Mouse (Mus musculus) gonadal fat pad, adult 2 months (tissue): Measurements from ENCODE around the gene Fasn. TPM values are rescaled to one million over a fixed set of nuclear protein-coding genes. Genes with fewer than 3 reads are reported as not detected.
"Not testable (repeated sequence)": the region's sequence is repeated elsewhere in the genome, so short reads cannot be mapped to it uniquely, and the experiment has no call there.

ENCODE experiments used
- DNase-seq: peaks from one replicate; pipeline ENCODE4 v3.0.0-alpha.2; 2012; ENCODE audit warnings: low read depth
- polyA plus RNA-seq: library from polyadenylated mRNA; depleted of rRNA; stranded (reverse); fragments of >200 nt; gene quantifications from 2 replicates; pipeline ENCODE4 v1.2.3, GENCODE M21; 2012; rRNA removed

Fasn gene
- polyA plus RNA-seq, result 2,531 and 4,379 TPM in 2 replicates

GRCm38 (mm10) chr11:120823956-120824786 lies at the start of gene Fasn:
Gene Fasn, minus strand, starts transcription at chr11:120824547.
- no peak for DNase-seq

GRCm38 (mm10) chr11:120873206-120873605 lies 48.9 kb upstream of the Fasn start:
- DNase-seq, result no peak

- no peak for DNase-seq
Observed at GRCm38 (mm10) chr11:120871521-120871920, 47.2 kb upstream of the Fasn start.

GRCm38 (mm10) chr11:120865816-120866215 lies 41.5 kb upstream of the Fasn start:
- no peak for DNase-seq

GRCm38 (mm10) chr11:120862819-120863218 lies 38.5 kb upstream of the Fasn start:
- DNase-seq, result no peak

GRCm38 (mm10) chr11:120855938-120856337 lies 31.6 kb upstream of the Fasn start:
- not testable (repeated sequence) for DNase-seq

GRCm38 (mm10) chr11:120853788-120854187 lies 29.4 kb upstream of the Fasn start:
- no peak for DNase-seq

GRCm38 (mm10) chr11:120853158-120853557 lies 28.8 kb upstream of the Fasn start:
- peak; percentile 89 for DNase-seq

GRCm38 (mm10) chr11:120852083-120852935 lies 28.0 kb upstream of the Fasn start:
- DNase-seq, result peak; percentile 69

- no peak for DNase-seq
Observed at GRCm38 (mm10) chr11:120851582-120851981, 27.2 kb upstream of the Fasn start.

- DNase-seq, result no peak
Observed at GRCm38 (mm10) chr11:120851132-120851531, 26.8 kb upstream of the Fasn start.

GRCm38 (mm10) chr11:120850331-120851030 lies 26.1 kb upstream of the Fasn start:
- no peak for DNase-seq

- DNase-seq, result no peak
Observed at GRCm38 (mm10) chr11:120846725-120847475, 22.6 kb upstream of the Fasn start.

GRCm38 (mm10) chr11:120844329-120844728 lies 20.0 kb upstream of the Fasn start:
- no peak for DNase-seq

- DNase-seq, result no peak
Observed at GRCm38 (mm10) chr11:120833555-120834280, 9.4 kb upstream of the Fasn start.

- DNase-seq, result not testable (repeated sequence)
Observed at GRCm38 (mm10) chr11:120832962-120833361, 8.6 kb upstream of the Fasn start.

GRCm38 (mm10) chr11:120831659-120832440 lies 7.5 kb upstream of the Fasn start:
- DNase-seq, result no peak

GRCm38 (mm10) chr11:120830686-120831085 lies 6.3 kb upstream of the Fasn start:
- no peak for DNase-seq

- no peak for DNase-seq
Observed at GRCm38 (mm10) chr11:120829757-120830532, 5.6 kb upstream of the Fasn start.
